Mouse (Mus musculus): ENCODE data around the gene Apc2. TPM values are rescaled to one million over a fixed set of nuclear protein-coding genes. Genes with fewer than 3 reads are reported as not detected.
A peak's percentile ranks its signal among the peaks of the same experiment; 100 is the strongest.

The Apc2 gene
- total RNA-seq, 2 experiments from 2014 or later: 131 to 133 TPM

GRCm38 (mm10) chr10:80262169-80262568, 33.6 kb upstream of the Apc2 start:
- no peak for DNase-seq (ENCODE audit: low spot score in 2 of 2)

DNA sequence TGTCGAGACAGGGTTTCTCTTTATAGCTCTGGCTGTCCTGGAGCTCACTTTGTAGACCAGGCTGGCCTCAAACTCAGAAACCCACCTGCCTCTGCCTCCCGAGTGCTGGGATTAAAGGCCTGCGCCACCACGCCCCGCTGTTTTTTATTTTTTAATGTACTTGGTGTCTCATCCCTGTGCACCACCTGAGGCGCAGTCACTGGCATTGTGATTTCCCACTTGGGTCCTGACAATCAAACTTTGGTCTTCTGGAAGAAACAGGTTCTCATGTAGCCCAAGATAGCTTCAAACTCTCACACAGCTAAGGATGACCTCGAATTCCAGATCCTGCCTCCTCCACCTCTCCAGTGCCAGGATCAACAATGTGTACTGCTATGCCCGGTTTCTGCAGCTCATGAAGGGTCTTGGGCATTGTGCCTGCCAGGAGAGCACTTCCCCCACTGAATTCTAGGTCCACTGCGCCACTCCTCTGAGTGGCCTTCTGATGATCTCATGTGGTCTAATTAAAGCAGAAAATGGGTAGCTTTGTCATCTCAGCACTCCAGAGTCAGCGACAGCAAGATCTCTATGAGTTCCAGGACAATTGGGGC, 32.9 kb upstream of the Apc2 start:
- no peak for DNase-seq (ENCODE audit: low spot score in 2 of 2)

DNA sequence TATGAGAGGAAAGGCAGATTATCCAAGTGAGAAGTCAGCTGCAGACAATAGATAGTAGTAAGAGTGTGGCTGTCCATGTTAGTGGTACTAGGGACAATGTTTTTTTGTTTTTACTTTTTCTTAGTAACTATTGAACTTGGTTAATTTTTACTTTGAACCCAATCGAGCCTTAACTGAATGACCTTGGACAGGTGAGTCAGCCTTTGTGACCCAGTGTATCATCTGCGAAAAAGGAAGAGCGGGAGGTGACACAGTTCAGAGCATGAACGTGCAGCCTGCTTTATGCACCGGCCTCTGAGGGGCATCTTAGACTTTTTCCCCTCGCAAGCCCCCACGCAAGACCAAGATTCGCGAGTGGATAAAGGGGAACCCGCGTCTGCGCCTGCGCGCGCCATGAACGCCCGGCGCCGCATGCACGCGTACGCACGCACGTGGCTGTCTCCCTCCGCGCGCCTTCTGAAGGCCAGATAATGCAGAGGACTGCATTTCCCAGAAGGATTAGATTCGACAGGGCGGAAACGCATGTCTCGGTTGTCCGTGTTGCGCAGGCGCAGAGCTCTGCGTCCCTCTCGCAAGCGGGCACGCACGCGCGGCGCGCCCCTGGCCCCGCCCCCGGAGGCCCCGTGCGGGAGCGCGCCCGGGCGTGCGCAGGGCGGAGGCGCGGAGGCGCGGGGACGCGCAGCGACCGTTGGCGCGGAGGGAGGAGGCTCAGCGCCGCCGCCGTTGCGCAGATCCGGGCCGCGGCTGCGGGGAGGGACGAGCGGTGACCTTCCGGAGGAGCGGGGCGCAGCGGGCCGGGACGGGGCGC, 31.2 kb upstream of the Apc2 start:
- peak; percentile 98 to 99 for DNase-seq (ENCODE audit: low spot score in 2 of 2)

DNA sequence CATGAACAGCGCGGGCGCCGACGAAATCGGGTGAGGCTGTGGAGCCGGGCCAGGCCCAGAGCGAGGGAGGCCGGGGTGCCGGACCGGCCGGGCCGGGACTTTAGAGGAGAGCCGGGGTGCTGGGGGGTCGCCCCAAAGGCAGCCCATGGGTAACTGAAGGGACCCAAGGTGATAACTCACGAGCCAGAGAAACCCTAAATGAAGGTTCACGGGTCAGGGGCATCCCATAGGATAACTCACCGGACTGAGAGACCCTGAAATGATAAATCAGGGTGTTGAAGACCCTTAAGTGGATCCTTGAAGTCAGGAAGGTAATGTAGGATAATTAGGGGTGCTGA, 30.7 kb upstream of the Apc2 start:
- DNase-seq (ENCODE audit: low spot score in 2 of 2): no peak

GRCm38 (mm10) chr10:80270099-80270498, 25.7 kb upstream of the Apc2 start:
- no peak for DNase-seq (ENCODE audit: low spot score in 2 of 2)

GRCm38 (mm10) chr10:80270734-80271181, 25.0 kb upstream of the Apc2 start:
- no peak for DNase-seq (ENCODE audit: low spot score in 2 of 2)

- DNase-seq (ENCODE audit: low spot score in 2 of 2): no peak
These were observed 24.5 kb upstream of the Apc2 start for GRCm38 (mm10) chr10:80271186-80271843.

DNA sequence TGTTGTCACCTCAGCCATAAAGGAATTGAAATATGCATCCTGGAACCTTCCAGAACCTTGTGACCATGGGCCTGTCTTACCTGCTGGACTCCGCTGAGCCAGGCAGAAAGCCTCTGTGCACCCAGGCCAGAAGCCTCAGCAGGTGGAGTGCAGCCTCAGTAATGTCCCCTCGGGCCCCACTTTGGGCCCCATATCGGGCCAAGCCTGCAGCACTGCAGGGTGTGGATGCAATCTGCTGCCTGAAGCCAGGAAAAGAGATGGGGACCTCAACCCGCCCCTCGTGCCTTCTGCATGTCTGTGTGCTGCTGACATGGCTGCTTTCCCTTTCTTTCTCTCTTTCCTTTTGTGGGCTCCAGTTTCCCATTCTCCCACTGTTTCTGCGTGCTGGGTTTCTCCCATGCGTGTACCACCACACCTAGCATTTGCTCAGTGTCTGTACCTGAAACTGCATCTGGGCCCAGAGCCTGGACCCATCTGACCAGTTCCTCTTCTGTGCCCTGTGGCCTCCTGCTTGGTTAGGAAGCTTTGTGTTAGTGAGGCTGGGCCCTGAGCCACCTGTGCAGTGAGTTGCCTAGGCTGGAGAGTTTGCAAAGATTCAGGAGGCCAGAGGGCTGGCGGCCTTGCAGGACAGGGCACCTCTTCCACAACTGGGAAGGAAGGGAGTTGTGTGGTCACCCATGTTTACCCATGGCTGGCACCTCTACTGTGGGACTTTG, 23.7 kb upstream of the Apc2 start:
- no peak for DNase-seq (ENCODE audit: low spot score in 2 of 2)

- DNase-seq (ENCODE audit: low spot score in 2 of 2): no peak
These were observed 21.9 kb upstream of the Apc2 start for GRCm38 (mm10) chr10:80273847-80274246.

- DNase-seq (ENCODE audit: low spot score in 2 of 2): no peak
These were observed 19.5 kb upstream of the Apc2 start for GRCm38 (mm10) chr10:80276238-80276637.

DNA sequence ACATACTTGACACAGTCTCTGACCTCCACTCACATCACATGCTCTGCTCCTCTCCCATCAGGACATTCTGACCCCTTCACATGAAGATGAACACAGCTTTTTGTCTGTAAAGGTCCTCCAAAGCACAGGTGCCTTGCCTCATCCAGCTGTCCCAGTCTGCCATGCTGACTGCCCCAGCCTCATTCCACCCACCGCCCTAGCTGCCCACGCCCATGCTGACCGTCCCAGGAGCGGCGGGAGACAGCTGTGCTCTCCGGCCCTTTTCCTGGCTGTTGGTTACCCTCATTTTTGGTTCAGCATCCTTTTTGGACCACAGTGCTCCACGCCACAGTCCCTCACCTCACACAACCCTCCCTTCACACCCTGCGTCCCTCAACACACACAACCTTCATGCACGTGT, 17.4 kb upstream of the Apc2 start:
- DNase-seq (ENCODE audit: low spot score in 2 of 2): no peak

GRCm38 (mm10) chr10:80279273-80279672, 16.5 kb upstream of the Apc2 start:
- no peak for DNase-seq (ENCODE audit: low spot score in 2 of 2)

DNA sequence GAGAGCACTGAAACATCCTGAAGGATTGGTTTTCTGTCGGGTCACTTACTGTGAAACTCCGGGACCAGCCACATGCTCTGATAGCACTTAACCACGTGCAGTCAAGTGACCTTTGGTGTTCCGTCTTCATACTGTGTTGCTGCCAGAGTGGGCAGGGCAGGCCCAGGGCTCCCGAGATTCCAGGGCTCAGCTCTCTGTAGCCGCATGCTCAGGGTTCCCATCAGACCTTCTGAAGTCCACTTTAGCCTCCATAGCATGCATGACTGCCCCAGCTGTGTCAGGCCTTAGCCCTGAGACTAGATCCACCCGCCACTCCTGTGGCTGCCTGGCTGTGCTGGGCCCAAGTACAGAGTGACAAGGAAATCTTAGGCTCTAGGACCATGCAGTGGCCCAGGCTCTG, 14.5 kb upstream of the Apc2 start:
- no peak for DNase-seq (ENCODE audit: low spot score in 2 of 2)

DNA sequence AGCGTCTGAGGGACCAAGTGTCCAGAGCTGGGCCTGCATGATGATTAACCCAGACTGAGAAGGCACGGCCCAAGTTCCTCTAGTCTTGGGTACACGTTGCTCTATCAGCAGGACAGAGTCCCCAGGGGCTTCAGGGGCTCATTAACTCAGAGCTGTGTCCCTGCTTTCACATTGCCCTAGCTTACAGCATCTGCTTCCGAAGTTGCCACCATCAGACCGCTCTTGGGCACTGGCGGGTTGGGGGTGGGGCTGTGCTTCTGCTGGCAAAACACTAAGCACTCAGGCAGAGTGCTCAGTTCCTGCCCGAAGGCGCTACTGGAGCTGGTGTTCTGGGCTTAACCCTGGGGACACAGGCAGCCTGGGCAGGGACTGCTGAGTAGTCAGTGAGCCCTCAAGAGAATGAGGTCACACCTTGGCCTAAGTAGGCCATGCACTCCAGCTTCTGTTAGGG, 13.8 kb upstream of the Apc2 start:
- no peak for DNase-seq (ENCODE audit: low spot score in 2 of 2)

DNA sequence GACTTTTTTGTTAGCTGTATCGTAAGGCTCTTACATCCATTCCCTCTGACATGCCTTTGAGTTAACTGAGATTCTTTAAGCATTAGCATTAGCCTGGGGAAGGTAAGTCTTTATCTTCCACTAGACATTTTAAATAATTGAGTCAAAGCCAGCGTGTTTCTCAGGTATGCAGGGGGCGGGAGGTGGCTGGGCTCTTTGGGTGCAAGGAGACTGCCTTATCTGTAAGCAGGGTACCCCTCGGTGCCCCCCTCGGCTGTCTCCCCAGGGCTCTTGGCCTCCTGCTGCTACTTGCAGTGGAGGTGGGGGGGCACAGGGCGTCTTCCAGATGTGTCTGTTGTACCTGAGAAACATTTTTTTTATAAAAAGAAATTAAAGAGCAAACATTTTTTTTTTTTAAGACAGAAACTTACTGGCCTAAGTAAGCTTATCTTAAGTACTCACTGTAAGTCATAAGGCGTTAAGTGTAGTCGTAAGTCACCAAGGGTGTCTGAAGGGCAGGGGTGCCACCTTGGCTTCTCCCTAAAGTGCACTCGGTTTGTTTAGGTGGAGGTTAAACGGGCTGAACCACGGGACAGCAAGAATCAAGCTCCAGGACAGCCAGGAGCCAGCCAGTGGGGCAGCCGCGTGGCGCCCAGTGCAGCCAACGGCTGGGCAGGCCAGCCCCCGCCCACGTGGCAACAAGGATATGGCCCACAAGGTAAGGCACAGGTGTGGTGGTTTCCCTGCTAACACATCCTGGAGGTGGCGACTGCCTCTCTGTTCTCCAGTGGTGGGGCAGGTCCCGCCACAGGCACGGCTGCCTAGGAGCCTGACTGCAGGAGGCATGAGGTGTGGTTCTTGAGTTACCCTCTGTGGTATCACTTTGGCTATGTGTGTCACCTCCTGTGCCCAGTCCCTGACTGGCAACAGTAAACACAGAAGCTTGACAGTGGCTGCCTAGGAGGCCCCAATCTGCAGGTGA, 13.0 kb upstream of the Apc2 start:
- DNase-seq (ENCODE audit: low spot score in 2 of 2): no peak

- no peak for DNase-seq (ENCODE audit: low spot score in 2 of 2)
These were observed 10.3 kb upstream of the Apc2 start for GRCm38 (mm10) chr10:80285222-80286070.

GRCm38 (mm10) chr10:80288097-80288496, 7.7 kb upstream of the Apc2 start:
- no peak for DNase-seq (ENCODE audit: low spot score in 2 of 2)

DNA sequence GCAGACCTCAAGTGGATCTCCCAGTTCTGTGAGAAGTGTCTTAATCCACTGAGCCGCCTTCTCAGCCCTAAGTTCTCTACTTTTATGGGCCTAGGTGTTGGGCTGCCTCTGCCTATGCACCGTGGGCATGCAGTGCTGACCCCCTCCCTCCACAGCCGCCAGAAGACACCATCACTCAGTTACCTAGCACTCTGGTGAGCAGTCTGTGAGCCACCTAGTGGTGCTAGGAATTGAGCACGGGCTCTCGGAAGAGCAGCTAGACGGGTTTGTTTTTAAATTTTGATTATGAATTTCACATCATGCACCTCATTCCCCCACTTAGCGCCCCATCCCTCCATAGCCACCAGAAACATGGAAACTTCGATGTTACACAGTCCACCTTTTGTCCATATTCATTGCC, 7.1 kb upstream of the Apc2 start:
- no peak for DNase-seq (ENCODE audit: low spot score in 2 of 2)
